Mouse (Mus musculus): ENCODE data around the gene Espl1. TPM values are rescaled to one million over a fixed set of nuclear protein-coding genes. Genes with fewer than 3 reads are reported as not detected.

The Espl1 gene
- polyA plus RNA-seq, 1 experiment from 2014 or later, result 4.7 TPM

DNA sequence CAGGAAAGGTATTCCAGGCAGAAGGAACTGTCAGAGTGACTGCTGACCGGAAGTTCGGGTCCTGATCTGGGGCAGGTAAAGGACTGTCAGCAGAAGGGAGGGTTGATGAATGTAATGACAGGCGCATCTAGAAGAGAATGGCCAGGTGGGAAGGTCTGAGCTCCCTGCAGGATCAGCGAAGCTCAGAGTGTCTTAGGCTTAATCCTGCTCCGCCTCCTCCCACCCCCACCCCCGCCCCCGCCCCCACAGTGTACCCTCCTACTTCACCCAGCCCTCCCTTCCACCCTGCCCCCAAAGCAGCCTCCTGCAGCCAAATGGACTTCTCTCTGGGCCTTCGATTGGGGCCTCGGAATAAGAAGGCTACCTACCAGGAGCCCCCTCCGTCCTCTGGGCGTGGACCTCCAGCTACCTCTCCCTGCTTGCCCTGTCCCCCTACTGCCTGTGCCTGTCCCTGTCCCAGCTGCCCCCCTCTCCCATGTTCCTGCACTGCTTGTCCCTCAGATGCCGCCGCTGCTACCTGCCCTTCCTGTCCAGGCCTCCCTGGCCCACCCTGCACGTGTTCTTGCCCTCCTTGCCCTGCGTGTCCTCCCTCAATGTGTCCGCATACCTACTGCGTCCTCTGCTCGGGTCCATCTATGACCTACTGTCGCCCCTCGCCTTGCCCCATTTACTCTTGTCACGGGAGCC lies 25.6 kb upstream of the Espl1 start, which contains the start of gene Gm9918:
Gene Gm9918, plus strand, starts transcription at position 290 of the 687 bp plus-strand sequence.
- H3K36me3 ChIP-seq (ENCODE audit: control insufficient read depth, insufficient read depth, low read length), result no peaks in the 10 kb centered on the region
- no peak within 1 kb of the TSS for H3K27ac ChIP-seq (ENCODE audit: low read length)
- H3K9me3 ChIP-seq (replicated peaks; ENCODE audit: control insufficient read depth, low read length, poor library complexity, severe bottlenecking), result no peaks in the 10 kb centered on the region
- H3K4me1 ChIP-seq (ENCODE audit: control insufficient read depth, insufficient read depth, low read length), result no peaks in the 10 kb centered on the region
- peak within 1 kb of the TSS; percentile 17; the same call in 1 of the 2 replicates for H3K4me2 ChIP-seq (ENCODE audit: low read length)
- H3K27me3 ChIP-seq (ENCODE audit: control insufficient read depth, insufficient read depth, low read depth, low read length), result peaks cover 12% of the 10 kb centered on the region
- H3K9ac ChIP-seq (ENCODE audit: low read depth, low read length), result no peak within 1 kb of the TSS
- H3K4me3 ChIP-seq (ENCODE audit: low read depth, low read length), result 0 out of 2 replicates have a peak within 1 kb of the TSS, but pooled peaks have one; percentile 8
- 9% methylated on average over 19 of the region's 21 CpGs for WGBS
- no peak for ATAC-seq

DNA sequence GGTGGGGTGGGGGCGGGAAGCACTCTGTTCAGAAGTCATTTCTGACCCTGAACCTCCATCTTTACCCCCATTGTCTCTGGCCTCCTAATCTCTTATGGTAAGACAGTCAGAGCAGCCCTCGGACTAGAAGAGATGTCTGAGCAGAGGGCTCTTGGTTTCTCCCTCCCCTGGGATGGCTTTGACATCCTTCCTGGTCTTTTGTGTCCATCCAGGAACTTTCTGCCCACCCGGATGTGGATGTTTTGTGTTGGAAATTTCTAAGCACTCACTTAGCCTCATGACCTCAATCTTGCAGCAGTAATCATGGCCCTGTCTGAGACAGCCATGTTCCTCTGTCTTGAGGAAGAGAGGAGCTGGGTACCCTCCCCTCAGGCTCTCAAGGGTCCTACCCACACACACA lies 24.6 kb upstream of the Espl1 start:
- Histone ChIP-seq H3K4me1 (ENCODE audit: control insufficient read depth, insufficient read depth, low read length) (no peaks in the 10 kb centered on the region), H3K9ac (ENCODE audit: low read depth, low read length) (no peak overlapping the region)

DNA sequence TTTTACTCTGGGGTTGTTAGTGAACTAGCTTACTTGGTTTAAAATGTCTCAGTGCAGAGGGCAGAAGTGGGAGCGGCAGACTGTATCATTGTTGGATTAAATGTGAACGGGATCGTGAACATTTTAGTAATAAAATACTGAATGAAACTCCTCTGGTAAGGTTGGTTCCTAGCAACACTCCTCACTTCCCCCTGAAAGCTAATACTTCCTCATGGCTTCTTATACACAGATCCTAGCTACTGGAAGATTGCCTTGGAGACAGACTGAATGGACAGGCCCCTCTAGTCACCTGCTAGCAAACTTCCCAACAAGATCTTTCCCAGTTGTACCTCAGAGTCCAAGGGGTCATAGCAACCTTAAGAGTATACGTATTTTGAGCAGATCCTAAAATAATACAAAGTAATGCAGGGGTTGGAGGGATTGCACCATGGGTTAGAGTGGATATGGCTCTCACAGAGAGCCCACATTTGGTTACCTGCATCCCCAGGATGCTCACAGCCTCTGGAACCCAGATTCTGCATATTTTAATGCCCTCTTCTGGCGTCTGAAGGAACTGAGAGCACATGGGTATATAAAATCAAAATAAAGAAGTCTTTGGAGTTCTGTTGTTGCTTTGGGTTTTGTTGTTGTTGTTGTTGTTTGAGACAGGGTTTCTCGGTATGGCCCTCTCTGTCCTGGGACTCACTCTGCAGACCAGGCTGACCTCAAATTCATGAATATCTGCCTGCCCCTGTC lies 21.9 kb upstream of the Espl1 start:
- WGBS, result 73% methylated on average over 6 of the region's 6 CpGs
- no peak overlapping the region for H3K4me2 ChIP-seq (ENCODE audit: low read length)
- H3K4me3 ChIP-seq (ENCODE audit: low read depth, low read length), result no peak overlapping the region
- peaks cover 12% of the 10 kb centered on the region for H3K27me3 ChIP-seq (ENCODE audit: control insufficient read depth, insufficient read depth, low read depth, low read length)
- H3K27ac ChIP-seq (ENCODE audit: low read length), result no peak overlapping the region
- H3K9me3 ChIP-seq (replicated peaks; ENCODE audit: control insufficient read depth, low read length, poor library complexity, severe bottlenecking), result no peaks in the 10 kb centered on the region
- ATAC-seq, result no peak
- no peak overlapping the region for H3K9ac ChIP-seq (ENCODE audit: low read depth, low read length)
- peaks cover 5% of the 10 kb centered on the region; the same call in 1 of the 2 replicates for H3K4me1 ChIP-seq (ENCODE audit: control insufficient read depth, insufficient read depth, low read length)
- no peaks in the 10 kb centered on the region for H3K36me3 ChIP-seq (ENCODE audit: control insufficient read depth, insufficient read depth, low read length)

More for the DNA sequence above, 24.6 kb upstream of the Espl1 start:
- no peak overlapping the region for H3K4me2 ChIP-seq (ENCODE audit: low read length)
- no peak for ATAC-seq
- H3K36me3 ChIP-seq (ENCODE audit: control insufficient read depth, insufficient read depth, low read length), result no peaks in the 10 kb centered on the region
- H3K4me3 ChIP-seq (ENCODE audit: low read depth, low read length), result no peak overlapping the region
- no peaks in the 10 kb centered on the region for H3K9me3 ChIP-seq (replicated peaks; ENCODE audit: control insufficient read depth, low read length, poor library complexity, severe bottlenecking)
- H3K27me3 ChIP-seq (ENCODE audit: control insufficient read depth, insufficient read depth, low read depth, low read length), result peaks cover 12% of the 10 kb centered on the region
- H3K27ac ChIP-seq (ENCODE audit: low read length), result no peak overlapping the region
- 14% methylated on average over 3 of the region's 3 CpGs for WGBS

DNA sequence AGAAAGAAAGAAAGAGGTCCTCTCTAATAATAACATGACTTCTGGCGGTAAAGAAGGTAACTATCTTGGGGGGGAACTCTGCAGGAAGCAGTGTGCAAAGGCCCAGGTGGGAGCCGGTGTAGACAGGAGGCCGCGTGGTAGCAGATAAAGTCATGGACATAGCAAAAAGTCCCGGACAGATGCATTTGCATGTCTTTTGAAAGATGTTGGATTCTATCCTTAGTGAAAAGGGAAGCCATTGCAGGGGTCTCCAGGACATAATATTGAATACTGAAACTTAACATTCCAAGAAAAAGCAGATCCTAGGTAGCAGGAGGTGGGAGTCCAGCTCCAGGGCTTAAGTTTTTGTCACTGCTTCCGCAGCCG lies 17.4 kb upstream of the Espl1 start:
- Histone ChIP-seq H3K9me3 (replicated peaks; ENCODE audit: control insufficient read depth, low read length, poor library complexity, severe bottlenecking) (no peaks in the 10 kb centered on the region), H3K36me3 (ENCODE audit: control insufficient read depth, insufficient read depth, low read length) (peaks cover 7% of the 10 kb centered on the region; the same call in 1 of the 2 replicates), H3K4me3 (ENCODE audit: low read depth, low read length) (peak overlapping the region; percentile 90), H3K4me2 (ENCODE audit: low read length) (peak overlapping the region; percentile 79), H3K9ac (ENCODE audit: low read depth, low read length) (peak overlapping the region; percentile 91), H3K27ac (ENCODE audit: low read length) (peak overlapping the region; percentile 89), H3K27me3 (ENCODE audit: control insufficient read depth, insufficient read depth, low read depth, low read length) (no peaks in the 10 kb centered on the region), H3K4me1 (ENCODE audit: control insufficient read depth, insufficient read depth, low read length) (peaks cover 17% of the 10 kb centered on the region)
- 35% methylated on average over 7 of the region's 7 CpGs for WGBS
- ATAC-seq, result peak; percentile 2; the same call in 1 of the 2 replicates

DNA sequence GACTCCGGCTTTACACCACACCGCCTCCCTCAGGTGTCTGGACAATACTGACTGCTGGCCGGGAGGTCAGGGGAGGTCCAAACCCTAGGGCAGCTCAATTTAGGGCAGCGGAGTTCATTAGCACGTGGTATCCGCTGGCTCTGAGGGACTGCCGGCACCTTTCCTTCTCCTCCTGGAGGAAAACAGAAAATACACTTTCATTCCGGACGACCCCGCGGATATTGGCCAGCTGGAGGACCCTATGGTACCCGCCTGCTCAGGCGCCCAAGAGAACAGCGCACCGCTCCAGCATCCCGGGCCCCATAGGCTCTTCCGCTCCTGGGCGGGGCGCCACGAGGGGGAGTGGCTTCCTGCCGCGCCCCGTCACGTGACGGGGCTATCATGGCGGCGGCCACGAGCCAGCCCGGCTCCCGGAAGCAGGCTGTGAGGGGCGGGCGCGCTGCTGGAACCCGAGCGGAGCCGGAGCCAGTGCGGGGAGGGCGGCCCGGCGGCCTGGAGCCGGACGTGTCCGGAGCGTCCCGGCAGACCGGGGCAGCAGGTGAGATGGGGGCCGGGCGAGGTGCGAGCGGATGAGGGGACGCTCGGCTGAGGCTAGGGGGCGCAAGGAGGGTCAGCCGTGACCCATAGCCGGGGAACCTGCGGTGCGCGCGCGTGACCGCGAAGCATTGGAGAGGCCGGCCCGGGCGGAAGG lies 16.8 kb upstream of the Espl1 start, which contains the start of gene Mfsd5:
Gene Mfsd5, plus strand, starts transcription at position 363 of the 691 bp plus-strand sequence.
- Histone ChIP-seq H3K9ac (ENCODE audit: low read depth, low read length) (peak within 1 kb of the TSS; percentile 91), H3K4me3 (ENCODE audit: low read depth, low read length) (peak within 1 kb of the TSS; percentile 90), H3K9me3 (replicated peaks; ENCODE audit: control insufficient read depth, low read length, poor library complexity, severe bottlenecking) (no peaks in the 10 kb centered on the region), H3K27ac (ENCODE audit: low read length) (peak within 1 kb of the TSS; percentile 89), H3K27me3 (ENCODE audit: control insufficient read depth, insufficient read depth, low read depth, low read length) (no peaks in the 10 kb centered on the region), H3K4me1 (ENCODE audit: control insufficient read depth, insufficient read depth, low read length) (peaks cover 17% of the 10 kb centered on the region), H3K36me3 (ENCODE audit: control insufficient read depth, insufficient read depth, low read length) (peaks cover 7% of the 10 kb centered on the region; the same call in 1 of the 2 replicates), H3K4me2 (ENCODE audit: low read length) (peak within 1 kb of the TSS; percentile 79)
- peak; percentile 92 for ATAC-seq
- under 1% methylated on average over 64 of the region's 65 CpGs for WGBS

DNA sequence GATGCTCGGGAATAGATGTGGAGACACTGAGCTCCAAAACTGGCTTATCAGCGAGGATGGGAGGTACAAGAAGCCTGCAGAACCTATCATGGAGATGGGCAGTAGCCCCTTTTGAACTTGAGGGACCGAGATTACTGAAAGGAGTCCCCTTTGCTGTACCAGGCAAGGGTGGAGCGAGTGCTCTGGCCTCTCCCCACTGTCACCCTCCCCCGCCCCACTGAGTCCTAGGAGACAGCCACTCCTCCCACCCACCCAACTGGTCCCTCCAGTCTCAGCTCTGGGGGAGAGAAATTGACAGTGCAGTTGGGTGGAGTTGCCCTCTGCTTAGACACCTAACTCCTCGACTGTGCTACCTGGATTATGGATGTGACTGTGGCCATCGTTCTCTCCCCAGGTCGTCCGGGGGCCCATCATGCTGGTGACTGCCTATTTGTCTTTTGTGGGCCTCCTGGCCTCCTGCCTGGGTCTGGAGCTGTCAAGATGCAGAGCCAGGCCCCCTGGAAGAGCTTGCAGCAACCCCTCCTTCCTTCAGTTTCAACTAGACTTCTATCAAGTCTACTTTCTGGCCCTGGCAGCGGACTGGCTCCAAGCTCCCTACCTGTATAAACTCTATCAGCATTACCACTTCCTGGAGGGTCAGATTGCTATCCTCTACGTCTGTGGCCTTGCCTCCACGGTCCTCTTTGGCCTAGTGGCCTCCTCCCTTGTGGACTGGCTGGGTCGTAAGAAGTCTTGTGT lies 16.1 kb upstream of the Espl1 start:
- Histone ChIP-seq H3K4me2 (ENCODE audit: low read length) (peak overlapping the region; percentile 79), H3K36me3 (ENCODE audit: control insufficient read depth, insufficient read depth, low read length) (peaks cover 7% of the 10 kb centered on the region; the same call in 1 of the 2 replicates), H3K27ac (ENCODE audit: low read length) (peak overlapping the region; percentile 89), H3K9me3 (replicated peaks; ENCODE audit: control insufficient read depth, low read length, poor library complexity, severe bottlenecking) (no peaks in the 10 kb centered on the region), H3K4me1 (ENCODE audit: control insufficient read depth, insufficient read depth, low read length) (peaks cover 17% of the 10 kb centered on the region), H3K27me3 (ENCODE audit: control insufficient read depth, insufficient read depth, low read depth, low read length) (no peaks in the 10 kb centered on the region), H3K4me3 (ENCODE audit: low read depth, low read length) (peak overlapping the region; percentile 90), H3K9ac (ENCODE audit: low read depth, low read length) (peak overlapping the region; percentile 91)
- ATAC-seq, result peak; percentile 44
- 32% methylated on average over 13 of the region's 13 CpGs for WGBS

DNA sequence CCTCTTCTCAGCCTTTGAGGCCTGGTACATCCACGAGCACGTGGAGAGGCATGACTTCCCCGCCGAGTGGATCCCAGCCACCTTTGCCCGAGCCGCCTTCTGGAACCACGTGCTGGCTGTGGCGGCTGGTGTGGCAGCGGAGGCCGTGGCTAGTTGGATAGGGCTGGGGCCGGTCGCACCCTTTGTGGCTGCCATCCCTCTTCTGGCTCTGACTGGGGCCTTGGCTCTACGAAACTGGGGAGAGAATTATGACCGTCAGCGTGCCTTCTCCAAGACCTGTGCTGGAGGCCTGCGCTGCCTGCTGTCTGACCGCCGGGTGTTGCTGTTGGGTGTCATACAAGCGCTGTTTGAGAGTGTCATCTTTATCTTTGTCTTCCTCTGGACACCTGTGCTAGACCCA lies 15.4 kb upstream of the Espl1 start:
- no peak overlapping the region for H3K9ac ChIP-seq (ENCODE audit: low read depth, low read length)

More for the DNA sequence above, 15.4 kb upstream of the Espl1 start:
- peak overlapping the region; percentile 79 for H3K4me2 ChIP-seq (ENCODE audit: low read length)
- H3K9me3 ChIP-seq (replicated peaks; ENCODE audit: control insufficient read depth, low read length, poor library complexity, severe bottlenecking), result no peaks in the 10 kb centered on the region
- no peak for ATAC-seq
- H3K36me3 ChIP-seq (ENCODE audit: control insufficient read depth, insufficient read depth, low read length), result peaks cover 7% of the 10 kb centered on the region; the same call in 1 of the 2 replicates
- peak overlapping the region; percentile 90; the same call in 1 of the 2 replicates for H3K4me3 ChIP-seq (ENCODE audit: low read depth, low read length)
- no peaks in the 10 kb centered on the region for H3K27me3 ChIP-seq (ENCODE audit: control insufficient read depth, insufficient read depth, low read depth, low read length)
- WGBS, result 95% methylated on average over 19 of the region's 19 CpGs
- H3K4me1 ChIP-seq (ENCODE audit: control insufficient read depth, insufficient read depth, low read length), result peaks cover 17% of the 10 kb centered on the region
- H3K27ac ChIP-seq (ENCODE audit: low read length), result no peak overlapping the region
